Comparison of ENCODE assay signal across 11 mouse cellular contexts in the genomic region with DNA sequence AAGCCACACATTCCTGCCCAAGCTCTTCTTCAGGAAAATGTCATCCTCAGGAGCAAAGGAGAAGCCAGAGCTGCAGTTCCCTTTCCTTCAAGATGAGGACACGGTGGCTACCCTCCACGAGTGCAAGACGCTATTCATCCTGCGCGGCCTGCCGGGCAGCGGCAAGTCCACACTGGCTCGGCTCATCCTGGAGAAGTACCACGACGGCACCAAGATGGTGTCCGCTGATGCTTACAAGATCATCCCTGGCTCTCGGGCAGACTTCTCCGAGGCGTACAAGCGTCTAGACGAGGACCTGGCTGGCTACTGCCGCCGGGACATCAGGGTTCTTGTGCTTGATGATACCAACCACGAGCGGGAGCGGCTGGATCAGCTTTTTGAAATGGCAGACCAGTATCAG. TPM values are rescaled to one million over a fixed set of nuclear protein-coding genes. Genes with fewer than 3 reads are reported as not detected.
DNase-seq lines count a peak whose midpoint lies in the region; ATAC-seq and TF ChIP-seq lines count a peak whose summit lies in the region.
"Had no signal": no experiment of that assay in that cellular context is flagged by ENCODE, and none has a peak within 500 bp of the region (broad histone marks: within the 10 kb centered on the region; RNA-seq: fewer than 3 reads in every experiment).

No protein-coding gene starts in this region.

- no peak for DNase-seq in left cerebral cortex, adult 2 months (ENCODE audit: extremely low spot score in 1 of 2, low spot score in 2 of 2)
- DNase-seq in left cerebral cortex, postnatal 36 days (ENCODE audit: low spot score in 2 of 2) = no peak
- DNase-seq in hindbrain, postnatal 0 days (ENCODE audit: low spot score) = no peak
- no peak for DNase-seq in cerebellum, adult 18-20 months
- DNase-seq in gastrocnemius, postnatal 14 days = no peak
- no peak for DNase-seq in right cerebral cortex, postnatal 14 days
- DNase-seq: adrenal gland, adult 2 months; heart, postnatal 36 days had no signal

- H3K4me3 ChIP-seq in left cerebral cortex, adult 2 months = peak overlapping the region; percentile 70
- H3K4me3 ChIP-seq in bone marrow, adult 2 months (replicated peaks; ENCODE audit: control insufficient read depth, low read depth, low read length) = peak overlapping the region; percentile 26
- H3K4me3 ChIP-seq in hindbrain, postnatal 0 days (ENCODE audit: low read length) = 0 out of 2 replicates have a peak overlapping the region, but pooled peaks have one; percentile 62
- no peak overlapping the region for H3K4me3 ChIP-seq in midbrain, embryonic 16.5 days (ENCODE audit: low read depth, low read length)

- H3K36me3 ChIP-seq in hindbrain, postnatal 0 days (ENCODE audit: insufficient read depth, low read length) = peaks cover 28% of the 10 kb centered on the region; the same call in 1 of the 2 replicates
- peaks cover 8% of the 10 kb centered on the region; the same call in 1 of the 2 replicates for H3K36me3 ChIP-seq in midbrain, embryonic 16.5 days (ENCODE audit: control insufficient read depth, insufficient read depth, low read length)

- H3K4me1 ChIP-seq in bone marrow, adult 2 months (ENCODE audit: control insufficient read depth, insufficient read depth, low read length) = no peaks in the 10 kb centered on the region; the same call in none of the 2 replicates
- peaks cover 10% of the 10 kb centered on the region; the same call in 1 of the 2 replicates for H3K4me1 ChIP-seq in hindbrain, postnatal 0 days (ENCODE audit: insufficient read depth, low read length)
- peaks cover 7% of the 10 kb centered on the region; the same call in 1 of the 2 replicates for H3K4me1 ChIP-seq in midbrain, embryonic 16.5 days (ENCODE audit: control insufficient read depth, insufficient read depth, low read length)

- H3K4me2 ChIP-seq in hindbrain, postnatal 0 days (ENCODE audit: low read depth, low read length) = peak overlapping the region; percentile 81
- H3K4me2 ChIP-seq in midbrain, embryonic 16.5 days (ENCODE audit: low read length) = peak overlapping the region; percentile 81; the same call in 1 of the 2 replicates

- no peak for TF ChIP-seq POLR2A in bone marrow, adult 2 months (IDR thresholded peaks at IDR 0.05; ENCODE audit: borderline replicate concordance, control insufficient read depth, low read depth, low read length)

- H3K9ac ChIP-seq in hindbrain, postnatal 0 days (replicated peaks; ENCODE audit: low read length) = no peak overlapping the region; the same call in 1 of the 2 replicates
- no peak overlapping the region for H3K9ac ChIP-seq in midbrain, embryonic 16.5 days (ENCODE audit: low read depth, low read length)

- TF ChIP-seq CTCF in left cerebral cortex, adult 2 months (IDR thresholded peaks at IDR 0.05) = no peak
- TF ChIP-seq CTCF in bone marrow, adult 2 months (IDR thresholded peaks at IDR 0.05; ENCODE audit: control insufficient read depth, insufficient read depth, low read length) = no peak
- no peak for TF ChIP-seq CTCF in hindbrain, postnatal 0 days (IDR thresholded peaks at IDR 0.05; ENCODE audit: low read depth)

- WGBS in bone marrow, adult 2 months = 85% methylated on average over 21 of the region's 21 CpGs
- WGBS in hindbrain, postnatal 0 days = 71% methylated on average over 21 of the region's 21 CpGs
- 65% methylated on average over 21 of the region's 21 CpGs for WGBS in midbrain, embryonic 16.5 days

- H3K9me3 ChIP-seq in hindbrain, postnatal 0 days (ENCODE audit: low read length) = no peaks in the 10 kb centered on the region
- H3K9me3 ChIP-seq in midbrain, embryonic 16.5 days (replicated peaks; ENCODE audit: control insufficient read depth, low read length, poor library complexity, severe bottlenecking) = no peaks in the 10 kb centered on the region

- peak overlapping the region; percentile 85 for H3K27ac ChIP-seq in left cerebral cortex, adult 2 months
- 0 out of 2 replicates have a peak overlapping the region, but pooled peaks have one; percentile 11 for H3K27ac ChIP-seq in bone marrow, adult 2 months (ENCODE audit: control insufficient read depth, insufficient read depth, low read depth, low read length, poor library complexity)
- peak overlapping the region; percentile 69; the same call in 1 of the 2 replicates for H3K27ac ChIP-seq in hindbrain, postnatal 0 days
- no peak overlapping the region for H3K27ac ChIP-seq in midbrain, embryonic 16.5 days (ENCODE audit: low read length)

- H3K27me3 ChIP-seq in hindbrain, postnatal 0 days (ENCODE audit: insufficient read depth, low read length) = no peaks in the 10 kb centered on the region
- H3K27me3 ChIP-seq in midbrain, embryonic 16.5 days (ENCODE audit: control insufficient read depth, insufficient read depth, low read depth, low read length) = no peaks in the 10 kb centered on the region; the same call in none of the 2 replicates

- ATAC-seq in hindbrain, postnatal 0 days = no peak
- no peak for ATAC-seq in midbrain, embryonic 16.5 days

- intact Hi-C loops in left cerebral cortex, adult 2 months (cut with DNase I) = no loop called here
- intact Hi-C loops in left cerebral cortex, postnatal 36 days (cut with DNase I) = no loop called here
- intact Hi-C loops in gastrocnemius, postnatal 14 days (cut with DNase I; ENCODE audit: low total_unique reads) = no loop called here

RNA-seq across cellular contexts. Expression of a gene that starts 1.6 kb away (rescaled TPM):
- total RNA-seq in left cerebral cortex, adult 2 months (2021) = 100 to 1,000 TPM; 117 to 121 TPM
- total RNA-seq in left cerebral cortex, postnatal 36 days (2021) = 100 to 1,000 TPM; 167 to 298 TPM
- 25.0 and 35.7 TPM in 2 replicates for polyA plus RNA-seq in bone marrow, adult 2 months (2011; ENCODE audit: insufficient read depth, insufficient read length, low replicate concordance, missing spikeins)
- 95.3 and 125 TPM in 2 replicates for total RNA-seq in hindbrain, postnatal 0 days (2014; rRNA removed)
- 121 and 146 TPM in 2 replicates for polyA plus RNA-seq in hindbrain, postnatal 0 days (2015; fragmentation: Nextera tagmentation; extraction: Ambion mirVana)
- polyA plus RNA-seq in midbrain, embryonic 16.5 days (2015; fragmentation: Nextera tagmentation; extraction: Ambion mirVana) = 46.5 and 57.8 TPM in 2 replicates
- 10 to 100 TPM; 10.7 to 32.2 TPM for total RNA-seq in gastrocnemius, postnatal 14 days (2021)

RNA-seq across cellular contexts. Expression of a gene that starts 30.8 kb away (rescaled TPM):
- total RNA-seq in left cerebral cortex, adult 2 months (2021) = 1 to 10 TPM; 1.0 to 1.4 TPM
- total RNA-seq in left cerebral cortex, postnatal 36 days (2021) = under 1 TPM; 0.32 to 0.86 TPM
- polyA plus RNA-seq in bone marrow, adult 2 months (2011; ENCODE audit: insufficient read depth, insufficient read length, low replicate concordance, missing spikeins) = 0.35 TPM in 1 of 2 replicates, not detected in the other
- 1.5 and 2.4 TPM in 2 replicates for total RNA-seq in hindbrain, postnatal 0 days (2014; rRNA removed)
- polyA plus RNA-seq in hindbrain, postnatal 0 days (2015; fragmentation: Nextera tagmentation; extraction: Ambion mirVana) = 1.8 and 2.0 TPM in 2 replicates
- 2.9 and 3.5 TPM in 2 replicates for polyA plus RNA-seq in midbrain, embryonic 16.5 days (2015; fragmentation: Nextera tagmentation; extraction: Ambion mirVana)
- total RNA-seq in gastrocnemius, postnatal 14 days (2021) = under 1 TPM; 0.14 to 0.16 TPM
- polyA plus RNA-seq: large intestine, adult 2 months had no signal

RNA-seq across cellular contexts. Expression of a gene that starts 42.8 kb away (rescaled TPM):
- 10 to 100 TPM; 13.2 to 13.6 TPM for total RNA-seq in left cerebral cortex, adult 2 months (2021)
- total RNA-seq in left cerebral cortex, postnatal 36 days (2021) = 10 to 100 TPM; 13.1 to 13.7 TPM
- 7.5 and 13.1 TPM in 2 replicates for polyA plus RNA-seq in bone marrow, adult 2 months (2011; ENCODE audit: insufficient read depth, insufficient read length, low replicate concordance, missing spikeins)
- total RNA-seq in hindbrain, postnatal 0 days (2014; rRNA removed) = 125 and 131 TPM in 2 replicates
- 77.5 and 82.1 TPM in 2 replicates for polyA plus RNA-seq in hindbrain, postnatal 0 days (2015; fragmentation: Nextera tagmentation; extraction: Ambion mirVana)
- 97.7 TPM in 2 replicates for polyA plus RNA-seq in midbrain, embryonic 16.5 days (2015; fragmentation: Nextera tagmentation; extraction: Ambion mirVana)
- total RNA-seq in gastrocnemius, postnatal 14 days (2021) = 10 to 100 TPM; 21.2 to 23.4 TPM

RNA-seq across cellular contexts. Expression of a gene that starts 43.7 kb away (rescaled TPM):
- 100 to 1,000 TPM; 248 to 263 TPM for total RNA-seq in left cerebral cortex, adult 2 months (2021)
- total RNA-seq in left cerebral cortex, postnatal 36 days (2021) = 100 to 1,000 TPM; 215 to 247 TPM
- polyA plus RNA-seq in bone marrow, adult 2 months (2011; ENCODE audit: insufficient read depth, insufficient read length, low replicate concordance, missing spikeins) = 603 and 838 TPM in 2 replicates
- total RNA-seq in hindbrain, postnatal 0 days (2014; rRNA removed) = 64.6 and 73.8 TPM in 2 replicates
- polyA plus RNA-seq in hindbrain, postnatal 0 days (2015; fragmentation: Nextera tagmentation; extraction: Ambion mirVana) = 237 and 246 TPM in 2 replicates
- polyA plus RNA-seq in midbrain, embryonic 16.5 days (2015; fragmentation: Nextera tagmentation; extraction: Ambion mirVana) = 289 and 327 TPM in 2 replicates
- 100 to 1,000 TPM; 143 to 179 TPM for total RNA-seq in gastrocnemius, postnatal 14 days (2021)

RNA-seq across cellular contexts. Expression of a gene that starts 48.5 kb away (rescaled TPM):
- 100 to 1,000 TPM; 119 to 131 TPM for total RNA-seq in left cerebral cortex, adult 2 months (2021)
- 100 to 1,000 TPM; 117 to 123 TPM for total RNA-seq in left cerebral cortex, postnatal 36 days (2021)
- polyA plus RNA-seq in bone marrow, adult 2 months (2011; ENCODE audit: insufficient read depth, insufficient read length, low replicate concordance, missing spikeins) = 12.8 and 31.2 TPM in 2 replicates
- total RNA-seq in hindbrain, postnatal 0 days (2014; rRNA removed) = 229 and 235 TPM in 2 replicates
- 130 and 135 TPM in 2 replicates for polyA plus RNA-seq in hindbrain, postnatal 0 days (2015; fragmentation: Nextera tagmentation; extraction: Ambion mirVana)
- polyA plus RNA-seq in midbrain, embryonic 16.5 days (2015; fragmentation: Nextera tagmentation; extraction: Ambion mirVana) = 218 and 229 TPM in 2 replicates
- total RNA-seq in gastrocnemius, postnatal 14 days (2021) = 10 to 100 TPM; 16.4 to 19.9 TPM
